Mouse (Mus musculus) embryo, embryonic 11.5 days (tissue): ENCODE measurements around the gene Fndc4.

Experiments
- DNase-seq: peaks from one replicate; pipeline ENCODE4 v3.0.0-alpha.2; 2012; ENCODE audit warnings: low read depth, low spot score

Gene Fndc4

GRCm38 (mm10) chr5:31257616-31258015, 38.3 kb downstream of the Fndc4 start:
- no peak for DNase-seq

- DNase-seq = no peak
These were observed 39.9 kb downstream of the Fndc4 start for GRCm38 (mm10) chr5:31255971-31256370.

GRCm38 (mm10) chr5:31255381-31255780, 40.5 kb downstream of the Fndc4 start:
- no peak for DNase-seq

- no peak for DNase-seq
These were observed 41.0 kb downstream of the Fndc4 start for GRCm38 (mm10) chr5:31254901-31255300.

- DNase-seq = no peak
These were observed 41.4 kb downstream of the Fndc4 start for GRCm38 (mm10) chr5:31254452-31254851.

- no peak for DNase-seq
These were observed 42.1 kb downstream of the Fndc4 start for GRCm38 (mm10) chr5:31253806-31254205.

GRCm38 (mm10) chr5:31252795-31253545, 42.9 kb downstream of the Fndc4 start:
- DNase-seq = no peak

GRCm38 (mm10) chr5:31252151-31252550, 43.7 kb downstream of the Fndc4 start:
- DNase-seq = no peak

- peak; percentile 27 for DNase-seq
These were observed 44.3 kb downstream of the Fndc4 start, which contains the start of gene Krtcap3 for GRCm38 (mm10) chr5:31251541-31252101. TSS of gene Krtcap3 (plus strand) at chr5:31251691.

GRCm38 (mm10) chr5:31250716-31251115, 45.2 kb downstream of the Fndc4 start:
- no peak for DNase-seq
